Mouse (Mus musculus): Measurements from ENCODE around the gene Clock. TPM values are rescaled to one million over a fixed set of nuclear protein-coding genes. Genes with fewer than 3 reads are reported as not detected.

Clock gene
- polyA plus RNA-seq, 1 experiment from 2014 or later, result 11.0 TPM

DNA sequence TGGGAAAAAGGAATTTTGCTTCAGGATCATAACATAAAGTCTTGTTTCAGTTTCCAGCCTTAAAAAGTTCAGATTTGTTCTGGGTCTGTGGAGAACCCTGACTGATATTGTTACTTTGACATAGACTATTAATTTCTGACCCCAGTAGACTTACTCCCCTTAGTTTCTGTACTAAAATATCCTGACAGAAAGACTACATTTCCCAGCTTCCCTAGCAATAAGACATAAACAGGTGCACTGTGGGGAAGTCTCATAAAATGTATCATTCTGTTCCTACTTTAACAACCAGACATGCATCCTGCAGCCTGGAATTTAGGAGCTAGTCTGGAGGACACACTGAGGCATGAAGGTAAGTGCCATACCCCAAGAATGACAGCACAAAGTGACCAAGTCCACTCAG lies 133.6 kb downstream of the Clock start:
- Histone ChIP-seq H3K27me3 (no peaks in the 10 kb centered on the region), H3K4me2 (no peak overlapping the region), H3K27ac (no peak overlapping the region), H3K4me1 (0 out of 2 replicates have a peak, but pooled peaks cover 2% of the 10 kb centered on the region), H3K36me3 (no peaks in the 10 kb centered on the region), H3K9me3 (replicated peaks) (no peaks in the 10 kb centered on the region), H3K4me3 (replicated peaks) (no peak overlapping the region), H3K9ac (no peak overlapping the region)
- no peak for ATAC-seq (replicated peaks; ENCODE audit: low FRiP score)

DNA sequence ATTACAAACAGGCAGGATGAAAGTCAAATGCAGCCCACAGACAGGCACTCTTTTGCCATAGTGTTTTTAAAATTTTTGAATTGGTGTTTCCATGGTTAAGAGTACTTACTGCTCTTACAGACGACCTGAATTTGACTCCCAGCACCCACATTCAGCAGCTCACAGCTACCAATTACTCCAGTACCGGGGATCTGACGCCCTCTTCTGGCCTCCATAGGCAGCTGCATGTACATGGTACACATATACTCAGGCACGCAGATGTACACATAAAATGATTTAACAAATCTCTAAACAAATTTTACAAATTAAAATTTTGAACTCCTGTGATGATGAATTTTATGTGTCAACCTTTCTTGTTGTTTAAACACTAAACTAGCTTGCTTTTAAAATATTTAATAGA lies 134.1 kb downstream of the Clock start:
- Histone ChIP-seq H3K9ac (no peak overlapping the region), H3K9me3 (replicated peaks) (no peaks in the 10 kb centered on the region), H3K27ac (no peak overlapping the region), H3K4me1 (peaks cover 4% of the 10 kb centered on the region; the same call in 1 of the 2 replicates), H3K27me3 (no peaks in the 10 kb centered on the region), H3K36me3 (no peaks in the 10 kb centered on the region), H3K4me2 (no peak overlapping the region), H3K4me3 (replicated peaks) (no peak overlapping the region)
- WGBS, result 78% methylated on average over 4 of the region's 4 CpGs
- no peak for ATAC-seq (replicated peaks; ENCODE audit: low FRiP score)

DNA sequence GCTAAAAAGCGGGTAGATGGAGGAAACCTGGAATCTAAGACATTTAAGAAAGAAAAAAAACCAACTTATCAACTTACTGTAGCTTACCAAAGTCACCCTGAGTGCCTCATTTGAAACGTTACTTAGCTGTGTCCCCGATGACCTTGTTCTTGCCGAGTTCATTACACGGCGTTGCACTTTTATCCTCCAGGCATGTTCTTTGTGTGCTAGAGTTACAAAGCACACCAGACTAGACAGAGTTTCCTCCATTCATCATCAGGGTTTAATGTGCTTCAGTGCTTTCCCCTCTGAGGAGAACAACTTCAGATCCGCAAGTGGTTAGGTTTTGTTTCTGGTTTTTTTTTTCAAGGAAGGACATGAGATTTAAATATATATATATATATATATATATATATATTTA lies 139.8 kb downstream of the Clock start:
- Histone ChIP-seq H3K9ac (no peak overlapping the region), H3K9me3 (replicated peaks) (no peaks in the 10 kb centered on the region), H3K4me1 (peaks cover 11% of the 10 kb centered on the region; the same call in 1 of the 2 replicates), H3K4me2 (no peak overlapping the region), H3K36me3 (no peaks in the 10 kb centered on the region), H3K4me3 (replicated peaks) (no peak overlapping the region), H3K27ac (0 out of 2 replicates have a peak overlapping the region, but pooled peaks have one; percentile 22), H3K27me3 (no peaks in the 10 kb centered on the region)
- peak; percentile 67; the same call in 1 of the 2 replicates for ATAC-seq (replicated peaks; ENCODE audit: low FRiP score)
- WGBS, result 25% methylated on average over 7 of the region's 7 CpGs

DNA sequence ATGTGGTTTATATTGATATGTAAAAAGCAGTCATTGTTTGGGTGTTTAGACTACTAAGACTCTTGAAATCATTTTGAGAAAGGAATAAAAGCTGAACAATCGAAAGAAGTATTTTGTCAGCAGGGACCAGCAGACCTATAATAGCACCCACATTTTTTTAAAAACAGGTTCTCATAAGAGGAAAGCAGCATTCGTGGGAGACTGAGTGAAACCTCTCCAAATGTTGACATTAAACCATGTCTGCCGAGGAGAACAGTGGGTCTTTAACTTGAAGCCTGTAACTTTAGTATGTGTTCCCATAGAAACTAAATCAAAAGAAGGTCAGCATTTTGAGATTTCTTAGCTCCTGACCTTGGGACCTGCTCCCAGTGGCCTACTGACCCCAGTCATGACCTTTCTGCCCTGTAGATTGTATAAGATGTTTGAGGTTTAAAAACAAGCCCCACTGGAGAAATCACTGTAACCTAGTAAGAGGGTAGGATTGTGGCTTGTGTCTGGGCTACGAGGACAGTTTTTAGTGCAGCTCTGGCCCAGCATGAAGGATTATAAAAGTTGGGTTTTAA lies 140.7 kb downstream of the Clock start:
- Histone ChIP-seq H3K4me2 (no peak overlapping the region), H3K9ac (no peak overlapping the region), H3K27ac (no peak overlapping the region), H3K9me3 (replicated peaks) (no peaks in the 10 kb centered on the region), H3K27me3 (no peaks in the 10 kb centered on the region), H3K4me1 (peaks cover 10% of the 10 kb centered on the region; the same call in 1 of the 2 replicates), H3K4me3 (replicated peaks) (no peak overlapping the region), H3K36me3 (no peaks in the 10 kb centered on the region)
- WGBS, result 41% methylated on average over 4 of the region's 4 CpGs
- ATAC-seq (replicated peaks; ENCODE audit: low FRiP score), result no peak

DNA sequence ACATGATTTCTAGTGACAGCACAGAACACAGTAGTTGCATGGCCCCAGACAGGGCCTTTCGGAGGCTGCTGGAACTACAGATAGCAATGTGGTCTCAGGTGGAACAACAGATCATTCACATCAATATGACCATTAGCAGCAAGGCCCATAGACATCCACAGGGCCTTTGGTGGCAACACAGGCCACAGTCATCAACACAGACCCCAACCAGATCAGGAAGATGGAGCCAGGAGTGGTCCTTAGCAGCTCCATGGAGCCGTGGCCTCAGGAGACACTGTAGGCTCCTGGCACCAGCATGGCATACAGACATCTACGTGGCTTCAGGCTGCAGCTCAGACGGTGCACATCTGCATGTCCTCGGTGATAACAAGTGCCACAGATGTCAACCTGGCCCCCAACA lies 141.7 kb downstream of the Clock start:
- Histone ChIP-seq H3K9me3 (replicated peaks) (no peaks in the 10 kb centered on the region), H3K4me2 (no peak overlapping the region), H3K27ac (no peak overlapping the region), H3K4me1 (peaks cover 10% of the 10 kb centered on the region; the same call in 1 of the 2 replicates), H3K36me3 (no peaks in the 10 kb centered on the region), H3K9ac (no peak overlapping the region), H3K27me3 (no peaks in the 10 kb centered on the region), H3K4me3 (replicated peaks) (no peak overlapping the region)
- WGBS, result 74% methylated on average over 5 of the region's 5 CpGs
- ATAC-seq (replicated peaks; ENCODE audit: low FRiP score), result no peak

DNA sequence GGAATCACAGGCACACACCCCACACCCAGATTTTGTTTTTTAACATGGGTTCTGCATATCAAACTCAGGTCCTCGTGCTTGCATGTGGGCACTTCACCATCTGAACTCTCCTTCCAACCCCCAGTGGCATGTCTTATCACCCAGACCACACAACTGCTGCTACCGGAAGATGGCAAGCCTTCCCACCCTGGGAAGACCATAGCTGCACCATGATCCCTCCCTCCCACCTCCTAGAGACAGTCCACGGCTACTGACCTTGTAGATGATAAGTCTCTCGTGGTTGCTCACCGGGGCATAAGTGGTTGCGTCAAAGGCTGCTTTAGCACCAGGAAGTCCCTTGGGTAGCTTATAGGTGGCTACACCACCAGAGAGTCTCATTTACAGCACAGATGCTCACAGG lies 143.1 kb downstream of the Clock start:
- Histone ChIP-seq H3K9ac (no peak overlapping the region), H3K36me3 (no peaks in the 10 kb centered on the region), H3K4me3 (replicated peaks) (no peak overlapping the region), H3K27ac (no peak overlapping the region), H3K4me1 (peaks cover 10% of the 10 kb centered on the region; the same call in 1 of the 2 replicates), H3K9me3 (replicated peaks) (no peaks in the 10 kb centered on the region), H3K4me2 (no peak overlapping the region), H3K27me3 (no peaks in the 10 kb centered on the region)
- ATAC-seq (replicated peaks; ENCODE audit: low FRiP score), result no peak
- WGBS, result 94% methylated on average over 6 of the region's 6 CpGs

DNA sequence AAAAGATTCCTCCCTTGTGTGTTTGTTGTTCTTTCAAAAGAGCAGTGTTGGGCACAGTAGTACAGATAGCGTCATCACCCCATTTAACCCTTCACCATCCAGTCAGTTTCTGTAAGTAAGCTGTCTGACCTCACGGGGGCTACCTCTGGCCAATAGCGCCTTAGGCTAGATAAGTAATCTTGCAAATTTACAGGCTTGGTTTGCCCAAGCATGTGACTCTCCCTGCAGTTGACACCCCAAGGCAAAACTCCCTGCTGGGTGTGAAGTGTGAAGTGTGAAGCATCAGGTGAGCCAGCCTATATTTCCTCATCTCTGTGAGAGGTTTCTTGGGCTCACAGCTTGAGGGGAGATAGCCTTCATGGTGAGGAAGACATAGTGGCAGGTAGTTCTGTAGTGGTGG lies 144.5 kb downstream of the Clock start:
- Histone ChIP-seq H3K4me2 (no peak overlapping the region), H3K4me3 (replicated peaks) (no peak overlapping the region), H3K27ac (no peak overlapping the region), H3K9ac (no peak overlapping the region), H3K4me1 (peaks cover 4% of the 10 kb centered on the region; the same call in 1 of the 2 replicates), H3K36me3 (peaks cover 10% of the 10 kb centered on the region; the same call in 1 of the 2 replicates), H3K9me3 (replicated peaks) (no peaks in the 10 kb centered on the region), H3K27me3 (no peaks in the 10 kb centered on the region)
- no peak for ATAC-seq (replicated peaks; ENCODE audit: low FRiP score)
- 59% methylated on average over 3 of the region's 3 CpGs for WGBS

Other genes starting within 250 kb of the Clock start
- gene Srd5a3, start 164.5 kb downstream of the Clock start, polyA plus RNA-seq (2015; fragmentation: Nextera tagmentation; extraction: Ambion mirVana), result 40.0 and 40.4 TPM in 2 replicates
- gene Tmem165, start 120.9 kb downstream of the Clock start, polyA plus RNA-seq (2015; fragmentation: Nextera tagmentation; extraction: Ambion mirVana), result 97.4 and 104 TPM in 2 replicates
- gene Pdcl2, start 26.4 kb upstream of the Clock start, polyA plus RNA-seq (2015; fragmentation: Nextera tagmentation; extraction: Ambion mirVana), result not detected in 2 replicates
- gene Nmu, start 59.0 kb upstream of the Clock start, polyA plus RNA-seq (2015; fragmentation: Nextera tagmentation; extraction: Ambion mirVana), result not detected in 2 replicates
- gene Gm7271, start 179.2 kb upstream of the Clock start, polyA plus RNA-seq (2015; fragmentation: Nextera tagmentation; extraction: Ambion mirVana), result not detected in 2 replicates
- gene Exoc1, start 224.5 kb upstream of the Clock start, polyA plus RNA-seq (2015; fragmentation: Nextera tagmentation; extraction: Ambion mirVana), result 33.0 and 33.3 TPM in 2 replicates

Measured in kidney, embryonic 15.5 days (tissue).